Mouse (Mus musculus): ENCODE results near the gene Angptl7.

GRCm38 (mm10) chr4:148464301-148464700, 36.0 kb downstream of the Angptl7 start:
- TF ChIP-seq CTCF (IDR thresholded peaks at IDR 0.05; ENCODE audit: extremely low read depth, insufficient read depth, insufficient read length, insufficient replicate concordance) (no peak), POLR2A (IDR thresholded peaks at IDR 0.05; ENCODE audit: low read depth, low read length) (no peak)

Measured in spleen, adult 2 months (tissue).